Mouse (Mus musculus) heart, postnatal 0 days (tissue): ENCODE measurements around the gene Supt20. TPM values are rescaled to one million over a fixed set of nuclear protein-coding genes. Genes with fewer than 3 reads are reported as not detected.

Experiments used
- ATAC-seq: fragments of 200-750 bp; cut with Nextera tagmentation; 2 replicates; pipeline ENCODE4 v1.8.0; 2017; ENCODE audit warnings: low read depth, moderate number of reproducible peaks, moderate library complexity; ENCODE audit not compliant: insufficient read depth
- DNase-seq: peaks from one replicate; pipeline ENCODE4 v3.0.0-alpha.2; 2016; ENCODE audit warnings: low spot score
- H3K27ac ChIP-seq: fragments of 300-500 bp; sonication (generic); 2 replicates; pipeline ENCODE4 v1.5.1; 2014; ENCODE audit warnings: low read depth, mild to moderate bottlenecking
- H3K27me3 ChIP-seq: fragments of 300-500 bp; sonication (generic); 2 replicates; pipeline ENCODE4 v1.6.1; 2014; ENCODE audit warnings: low read length, mixed read lengths; ENCODE audit not compliant: control insufficient read depth, insufficient read depth
- H3K36me3 ChIP-seq: fragments of 300-500 bp; sonication (generic); replicated peaks from 2 replicates; pipeline ENCODE4 v1.6.1; 2014; ENCODE audit warnings: low read length, mixed read lengths; ENCODE audit not compliant: control insufficient read depth, insufficient read depth
- H3K4me1 ChIP-seq: fragments of 300-500 bp; sonication (generic); 2 replicates; pipeline ENCODE4 v1.6.1; 2014; ENCODE audit warnings: antibody characterized with exemption; ENCODE audit not compliant: control insufficient read depth, insufficient read depth
- H3K4me2 ChIP-seq: fragments of 300-500 bp; sonication (generic); 2 replicates; pipeline ENCODE4 v1.6.1; 2014; ENCODE audit warnings: low read depth, mild to moderate bottlenecking, low read length, moderate library complexity
- H3K4me3 ChIP-seq: fragments of 300-500 bp; sonication (generic); 2 replicates; pipeline ENCODE4 v1.5.1; 2014; ENCODE audit warnings: low read depth, low read length
- H3K9ac ChIP-seq: fragments of 300-500 bp; sonication (generic); replicated peaks from 2 replicates; pipeline ENCODE4 v1.6.1; 2014; ENCODE audit warnings: low read depth, low read length, mixed read lengths
- H3K9me3 ChIP-seq: fragments of 300-500 bp; sonication (generic); replicated peaks from 2 replicates; pipeline ENCODE4 v1.6.1; 2016; ENCODE audit warnings: low read length; ENCODE audit not compliant: control insufficient read depth
- CTCF ChIP-seq: IDR thresholded peaks from 2 replicates; pipeline ENCODE4 v1.5.1; 2016; ENCODE audit warnings: antibody characterized with exemption, control low read depth, low read depth
- EP300 ChIP-seq: IDR thresholded peaks from 2 replicates; pipeline ENCODE4 v1.6.1; 2016; ENCODE audit warnings: antibody characterized with exemption, low read depth
- WGBS: fragments of 180-500 bp; shearing (Covaris S2); extraction: QIAGEN DNeasy Blood & Tissue Kit; methylation state at CpG from one replicate; pipeline ENCODE4 v1.1.7; 2014; 5-methylcytosine and 5-hydroxymethylcytosine counted together
- polyA plus RNA-seq: library from polyadenylated mRNA; unstranded; fragments of >200 nt; fragmentation: Nextera tagmentation; extraction: Ambion mirVana; gene quantifications from 2 replicates; pipeline ENCODE4 v1.2.1, GENCODE M21; 2015
- total RNA-seq: library from RNA; depleted of rRNA; stranded (reverse); fragments of >200 nt; gene quantifications from 2 replicates; pipeline ENCODE4 v1.2.3, GENCODE M21; 2014; ENCODE audit warnings: low replicate concordance

Gene Supt20
- total and polyA plus RNA-seq, 2 experiments from 2014 or later: 30.5 to 31.4 TPM

- ATAC-seq (no peak), DNase-seq (no peak)
- no peak overlapping the region for H3K4me2 ChIP-seq
- H3K27ac ChIP-seq: no peak overlapping the region
- no peak overlapping the region for H3K4me3 ChIP-seq
- H3K4me1 ChIP-seq: peaks cover 4% of the 10 kb centered on the region; the same call in 1 of the 2 replicates
- peaks cover 81% of the 10 kb centered on the region for H3K36me3 ChIP-seq
- H3K27me3 ChIP-seq: no peaks in the 10 kb centered on the region
- 83% methylated on average over 2 of the region's 2 CpGs for WGBS
- H3K9ac ChIP-seq: no peak overlapping the region
- no peak for TF ChIP-seq EP300
- H3K9me3 ChIP-seq: no peaks in the 10 kb centered on the region
Measured at GRCm38 (mm10) chr3:54725344-54725743, 32.7 kb downstream of the Supt20 start.

GRCm38 (mm10) chr3:54727588-54727987 is 35.0 kb downstream of the Supt20 start:
- no peak for TF ChIP-seq CTCF
- no peak for TF ChIP-seq EP300
- H3K9me3 ChIP-seq: no peaks in the 10 kb centered on the region
- no peak overlapping the region for H3K27ac ChIP-seq
- no peaks in the 10 kb centered on the region for H3K27me3 ChIP-seq
- no peak for ATAC-seq
- DNase-seq: no peak
- H3K4me2 ChIP-seq: no peak overlapping the region
- H3K4me3 ChIP-seq: no peak overlapping the region
- H3K9ac ChIP-seq: no peak overlapping the region
- peaks cover 3% of the 10 kb centered on the region; the same call in 1 of the 2 replicates for H3K4me1 ChIP-seq
- peaks cover 80% of the 10 kb centered on the region for H3K36me3 ChIP-seq
- 84% methylated on average over 2 of the region's 2 CpGs for WGBS

GRCm38 (mm10) chr3:54728100-54728499 is 35.5 kb downstream of the Supt20 start:
- no peak for TF ChIP-seq EP300
- TF ChIP-seq CTCF: no peak
- H3K9ac ChIP-seq: no peak overlapping the region
- DNase-seq: no peak
- H3K36me3 ChIP-seq: peaks cover 80% of the 10 kb centered on the region
- H3K4me2 ChIP-seq: no peak overlapping the region
- ATAC-seq: no peak
- no peak overlapping the region for H3K4me3 ChIP-seq
- H3K27ac ChIP-seq: no peak overlapping the region
- no peaks in the 10 kb centered on the region for H3K9me3 ChIP-seq
- no peaks in the 10 kb centered on the region for H3K27me3 ChIP-seq
- 86% methylated on average over 6 of the region's 6 CpGs for WGBS
- no peaks in the 10 kb centered on the region for H3K4me1 ChIP-seq

- no peaks in the 10 kb centered on the region for H3K9me3 ChIP-seq
- no peak overlapping the region for H3K27ac ChIP-seq
- H3K36me3 ChIP-seq: peaks cover 62% of the 10 kb centered on the region
- H3K4me2 ChIP-seq: no peak overlapping the region
- H3K4me1 ChIP-seq: peaks cover 12% of the 10 kb centered on the region; the same call in 1 of the 2 replicates
- no peak overlapping the region for H3K4me3 ChIP-seq
- no peak overlapping the region for H3K9ac ChIP-seq
- ATAC-seq: no peak
- no peaks in the 10 kb centered on the region for H3K27me3 ChIP-seq
- DNase-seq: no peak
- TF ChIP-seq EP300 (no peak), CTCF (no peak)
- WGBS: 84% methylated on average over 8 of the region's 8 CpGs
Measured at GRCm38 (mm10) chr3:54731626-54732150, 39.1 kb downstream of the Supt20 start.

GRCm38 (mm10) chr3:54732371-54732770 is 39.8 kb downstream of the Supt20 start:
- no peak overlapping the region for H3K27ac ChIP-seq
- peaks cover 55% of the 10 kb centered on the region for H3K36me3 ChIP-seq
- DNase-seq: no peak
- no peak overlapping the region for H3K4me3 ChIP-seq
- no peak for ATAC-seq
- 54% methylated on average over 4 of the region's 4 CpGs for WGBS
- H3K9ac ChIP-seq: no peak overlapping the region
- peaks cover 12% of the 10 kb centered on the region; the same call in 1 of the 2 replicates for H3K4me1 ChIP-seq
- TF ChIP-seq CTCF (no peak), EP300 (no peak)
- no peaks in the 10 kb centered on the region for H3K27me3 ChIP-seq
- no peak overlapping the region for H3K4me2 ChIP-seq
- no peaks in the 10 kb centered on the region for H3K9me3 ChIP-seq
